Mouse (Mus musculus): ENCODE measurements at regions not wholly inside any gene's neighbourhood (a gene's known extent, or its start where the extent isn't known, plus 50 kb on each side); places are given as distances from the start of the nearest gene placed in this dataset.

GRCm38 (mm10) chr9:23061179-23061929 is 161.5 kb upstream of the Bmper start:
- WGBS, result 23% methylated on average over 4 of the region's 4 CpGs
- DNase-seq (ENCODE audit: low spot score) (no peak), ATAC-seq (no peak)
- no peak overlapping the region for H3K4me3 ChIP-seq (ENCODE audit: low read length)
- no peaks in the 10 kb centered on the region for H3K9me3 ChIP-seq (ENCODE audit: low read length)
- H3K9ac ChIP-seq (replicated peaks; ENCODE audit: low read length), result no peak overlapping the region
- 0 out of 2 replicates have a peak, but pooled peaks cover 6% of the 10 kb centered on the region for H3K4me1 ChIP-seq (ENCODE audit: insufficient read depth, low read length)
- H3K27me3 ChIP-seq (ENCODE audit: insufficient read depth, low read length), result 0 out of 2 replicates have a peak, but pooled peaks cover 3% of the 10 kb centered on the region
- TF ChIP-seq CTCF (IDR thresholded peaks at IDR 0.05; ENCODE audit: low read depth), result no peak
- no peaks in the 10 kb centered on the region for H3K36me3 ChIP-seq (ENCODE audit: insufficient read depth, low read length)
- no peak overlapping the region; the same call in 1 of the 2 replicates for H3K27ac ChIP-seq
- H3K4me2 ChIP-seq (ENCODE audit: low read depth, low read length), result no peak overlapping the region

GRCm38 (mm10) chr9:23062057-23062655 is 160.7 kb upstream of the Bmper start:
- no peak overlapping the region for H3K4me2 ChIP-seq (ENCODE audit: low read depth, low read length)

GRCm38 (mm10) chr9:23062656-23063444 is 160.0 kb upstream of the Bmper start:
- Histone ChIP-seq H3K27me3 (ENCODE audit: insufficient read depth, low read length) (0 out of 2 replicates have a peak, but pooled peaks cover 3% of the 10 kb centered on the region), H3K36me3 (ENCODE audit: insufficient read depth, low read length) (no peaks in the 10 kb centered on the region), H3K9ac (replicated peaks; ENCODE audit: low read length) (no peak overlapping the region), H3K4me3 (ENCODE audit: low read length) (no peak overlapping the region), H3K4me1 (ENCODE audit: insufficient read depth, low read length) (0 out of 2 replicates have a peak, but pooled peaks cover 6% of the 10 kb centered on the region), H3K27ac (peak overlapping the region; percentile 22; the same call in 1 of the 2 replicates), H3K4me2 (ENCODE audit: low read depth, low read length) (no peak overlapping the region), H3K9me3 (ENCODE audit: low read length) (no peaks in the 10 kb centered on the region)
- peak; percentile 53 for ATAC-seq
- DNase-seq (ENCODE audit: low spot score), result peak; percentile 30
- WGBS, result 28% methylated on average over 7 of the region's 7 CpGs
- TF ChIP-seq CTCF (IDR thresholded peaks at IDR 0.05; ENCODE audit: low read depth), result no peak

More at GRCm38 (mm10) chr9:23062057-23062655, 160.7 kb upstream of the Bmper start:
- H3K36me3 ChIP-seq (ENCODE audit: insufficient read depth, low read length), result no peaks in the 10 kb centered on the region
- 0 out of 2 replicates have a peak overlapping the region, but pooled peaks have one; percentile 20 for H3K27ac ChIP-seq
- ATAC-seq (peak; percentile 29; the same call in 1 of the 2 replicates), DNase-seq (ENCODE audit: low spot score) (no peak)
- H3K27me3 ChIP-seq (ENCODE audit: insufficient read depth, low read length), result 0 out of 2 replicates have a peak, but pooled peaks cover 3% of the 10 kb centered on the region
- no peaks in the 10 kb centered on the region for H3K9me3 ChIP-seq (ENCODE audit: low read length)
- no peak for TF ChIP-seq CTCF (IDR thresholded peaks at IDR 0.05; ENCODE audit: low read depth)
- WGBS, result 28% methylated on average over 8 of the region's 8 CpGs
- 0 out of 2 replicates have a peak, but pooled peaks cover 6% of the 10 kb centered on the region for H3K4me1 ChIP-seq (ENCODE audit: insufficient read depth, low read length)
- no peak overlapping the region for H3K9ac ChIP-seq (replicated peaks; ENCODE audit: low read length)
- H3K4me3 ChIP-seq (ENCODE audit: low read length), result no peak overlapping the region

- no peak for DNase-seq (ENCODE audit: low spot score)
- WGBS, result 82% methylated on average over 2 of the region's 2 CpGs
These were observed 158.9 kb upstream of the Bmper start for GRCm38 (mm10) chr9:23064001-23064400.

GRCm38 (mm10) chr9:23064811-23065210 is 158.1 kb upstream of the Bmper start:
- Histone ChIP-seq H3K27me3 (ENCODE audit: insufficient read depth, low read length) (no peaks in the 10 kb centered on the region), H3K9me3 (ENCODE audit: low read length) (no peaks in the 10 kb centered on the region), H3K4me1 (ENCODE audit: insufficient read depth, low read length) (0 out of 2 replicates have a peak, but pooled peaks cover 6% of the 10 kb centered on the region), H3K4me2 (ENCODE audit: low read depth, low read length) (no peak overlapping the region), H3K9ac (replicated peaks; ENCODE audit: low read length) (no peak overlapping the region), H3K27ac (no peak overlapping the region), H3K4me3 (ENCODE audit: low read length) (no peak overlapping the region), H3K36me3 (ENCODE audit: insufficient read depth, low read length) (no peaks in the 10 kb centered on the region)
- DNase-seq (ENCODE audit: low spot score) (no peak), ATAC-seq (no peak)
- WGBS, result 96% methylated on average over 3 of the region's 3 CpGs
- TF ChIP-seq CTCF (IDR thresholded peaks at IDR 0.05; ENCODE audit: low read depth), result no peak

More at GRCm38 (mm10) chr9:23064001-23064400, 158.9 kb upstream of the Bmper start:
- Histone ChIP-seq H3K27me3 (ENCODE audit: insufficient read depth, low read length) (no peaks in the 10 kb centered on the region), H3K27ac (no peak overlapping the region), H3K9ac (replicated peaks; ENCODE audit: low read length) (no peak overlapping the region), H3K9me3 (ENCODE audit: low read length) (no peaks in the 10 kb centered on the region), H3K36me3 (ENCODE audit: insufficient read depth, low read length) (no peaks in the 10 kb centered on the region), H3K4me3 (ENCODE audit: low read length) (no peak overlapping the region), H3K4me2 (ENCODE audit: low read depth, low read length) (no peak overlapping the region), H3K4me1 (ENCODE audit: insufficient read depth, low read length) (0 out of 2 replicates have a peak, but pooled peaks cover 6% of the 10 kb centered on the region)
- ATAC-seq, result no peak
- TF ChIP-seq CTCF (IDR thresholded peaks at IDR 0.05; ENCODE audit: low read depth), result no peak

GRCm38 (mm10) chr9:23068101-23068791 is 154.6 kb upstream of the Bmper start:
- Histone ChIP-seq H3K27ac (no peak overlapping the region), H3K9me3 (ENCODE audit: low read length) (no peaks in the 10 kb centered on the region), H3K27me3 (ENCODE audit: insufficient read depth, low read length) (no peaks in the 10 kb centered on the region), H3K4me3 (ENCODE audit: low read length) (no peak overlapping the region), H3K4me2 (ENCODE audit: low read depth, low read length) (no peak overlapping the region), H3K9ac (replicated peaks; ENCODE audit: low read length) (no peak overlapping the region), H3K4me1 (ENCODE audit: insufficient read depth, low read length) (0 out of 2 replicates have a peak, but pooled peaks cover 1% of the 10 kb centered on the region), H3K36me3 (ENCODE audit: insufficient read depth, low read length) (no peaks in the 10 kb centered on the region)
- WGBS, result 42% methylated on average over 6 of the region's 6 CpGs
- ATAC-seq (peak; percentile 40; the same call in 1 of the 2 replicates), DNase-seq (ENCODE audit: low spot score) (no peak)
- no peak for TF ChIP-seq CTCF (IDR thresholded peaks at IDR 0.05; ENCODE audit: low read depth)

Data from hindbrain, postnatal 0 days (tissue).